Mouse (Mus musculus) gastrocnemius, adult 2 months (tissue): Measurements from ENCODE around the gene H2-Ab1. TPM values are rescaled to one million over a fixed set of nuclear protein-coding genes. Genes with fewer than 3 reads are reported as not detected.

ENCODE experiments used
- DNase-seq: peaks from one replicate; pipeline ENCODE4 v3.0.0; 2022
- H3K27ac ChIP-seq: fragments of 200-600 bp; 2 replicates; pipeline ENCODE4 v1.8.1; 2022; ENCODE audit warnings: mild to moderate bottlenecking
- H3K4me3 ChIP-seq: fragments of 200-600 bp; 2 replicates; pipeline ENCODE4 v1.8.1; 2022; ENCODE audit warnings: mild to moderate bottlenecking, moderate library complexity
- CTCF ChIP-seq: fragments of 200-600 bp; IDR thresholded peaks from 2 replicates; pipeline ENCODE4 v1.8.1; 2022; ENCODE audit warnings: antibody characterized with exemption, mild to moderate bottlenecking, moderate library complexity
- intact Hi-C: fragments of 180-260 bp; cut with DNase I; formaldehyde crosslinking; loops from one replicate; pipeline ENCODE4 v1.15.1; 2025
- total RNA-seq, 2 experiments: library from RNA; stranded (reverse); gene quantifications; 2 replicates each; pipeline ENCODE4 v1.2.3; 2021

H2-Ab1 gene
- total RNA-seq, 2 experiments from 2014 or later: 3.1 to 4.7 TPM

DNA sequence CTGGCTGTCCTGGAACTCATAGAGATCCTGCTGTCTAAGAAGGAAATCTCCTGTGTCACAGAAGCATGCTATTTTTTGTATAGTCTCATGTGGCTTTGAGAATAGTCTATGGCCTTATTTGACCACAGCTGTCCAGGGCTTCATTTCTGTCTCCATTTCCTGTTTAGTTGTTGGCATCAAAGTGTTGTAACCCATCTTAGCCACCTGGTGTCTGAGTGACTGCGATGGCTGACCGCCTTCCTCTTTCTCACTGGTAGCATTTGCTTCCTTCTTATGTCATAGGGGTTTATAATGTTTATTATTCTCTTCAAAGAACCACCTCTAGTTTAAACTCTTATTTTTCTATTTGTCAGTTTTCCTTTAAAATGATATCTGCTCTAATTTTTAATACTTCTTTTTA is 8.7 kb upstream of the H2-Ab1 start:
- H3K27ac ChIP-seq: no peak overlapping the region
- intact Hi-C loops: no loop called here
- TF ChIP-seq CTCF: no peak
- H3K4me3 ChIP-seq: no peak overlapping the region
- no peak for DNase-seq

DNA sequence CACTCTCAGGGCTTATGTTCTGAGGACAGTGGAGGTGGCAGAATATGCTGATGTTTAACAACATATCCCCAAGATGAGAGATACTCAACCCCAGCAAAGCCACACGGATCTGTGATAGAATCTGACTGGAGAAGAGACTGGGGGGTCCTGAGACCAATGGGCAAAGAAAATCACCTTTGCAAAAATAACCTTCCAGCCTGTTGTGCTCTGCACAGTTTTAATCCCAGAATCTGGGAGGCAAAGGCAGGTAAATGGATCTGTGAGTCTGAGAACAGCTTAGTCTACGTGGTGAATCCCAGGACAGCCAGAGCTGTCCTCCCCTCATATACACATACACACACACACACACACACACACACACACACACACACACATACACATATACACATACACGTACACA is 8.1 kb upstream of the H2-Ab1 start:
- TF ChIP-seq CTCF: no peak
- H3K27ac ChIP-seq: no peak overlapping the region
- H3K4me3 ChIP-seq: no peak overlapping the region
- no peak for DNase-seq
- intact Hi-C loops: no loop called here

DNA sequence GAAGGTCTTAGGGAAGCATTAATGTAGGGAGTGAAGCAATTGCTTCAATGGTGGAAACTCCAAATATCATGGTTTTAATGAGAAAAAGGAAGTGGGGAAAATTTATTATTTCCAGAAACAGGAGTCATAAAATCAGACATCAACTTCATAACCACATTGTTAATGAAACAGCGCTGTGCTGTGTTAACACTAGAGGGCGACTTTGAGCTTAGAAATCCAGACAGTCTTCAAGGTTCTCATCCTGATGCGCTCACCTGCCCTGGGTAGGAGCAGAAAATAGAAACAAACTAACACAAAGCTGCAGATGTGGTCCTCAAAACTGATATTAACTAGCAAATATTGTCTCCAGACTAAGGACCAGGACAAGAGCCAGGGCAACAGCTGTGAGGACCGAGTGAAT is 7.6 kb upstream of the H2-Ab1 start:
- Histone ChIP-seq H3K4me3 (no peak overlapping the region), H3K27ac (no peak overlapping the region)
- intact Hi-C loops: loop anchor here (1.0 to 10.0 kb wide), 2 partner anchors 63 to 95 kb away; no protein-coding TSS in a partner anchor
- peak; percentile 86 for TF ChIP-seq CTCF
- DNase-seq: peak; percentile 38

DNA sequence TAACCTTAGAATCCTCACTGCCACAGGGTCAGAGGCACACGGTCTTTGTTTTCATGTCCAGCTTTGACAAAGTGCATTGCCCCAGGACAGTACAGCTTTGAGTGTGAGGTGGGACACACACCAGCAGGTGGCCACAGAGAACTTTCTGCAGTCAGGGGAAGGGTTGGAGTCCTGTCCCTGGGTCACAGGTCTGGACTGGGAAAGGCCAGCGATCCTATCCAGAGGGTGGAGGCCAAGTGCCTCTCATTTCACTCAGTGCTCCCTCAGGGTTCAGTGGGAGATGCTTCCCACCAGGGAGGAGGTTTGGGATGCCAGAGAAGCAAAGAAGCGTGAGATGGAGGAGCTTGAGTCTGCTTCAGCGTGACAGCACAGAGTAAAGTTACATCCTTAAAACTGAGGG is 5.8 kb upstream of the H2-Ab1 start:
- DNase-seq: no peak
- intact Hi-C loops: loop anchor here (10.0 kb wide), 1 partner anchor 93 kb away; no protein-coding TSS in a partner anchor
- H3K27ac ChIP-seq: no peak overlapping the region
- no peak for TF ChIP-seq CTCF
- H3K4me3 ChIP-seq: no peak overlapping the region

DNA sequence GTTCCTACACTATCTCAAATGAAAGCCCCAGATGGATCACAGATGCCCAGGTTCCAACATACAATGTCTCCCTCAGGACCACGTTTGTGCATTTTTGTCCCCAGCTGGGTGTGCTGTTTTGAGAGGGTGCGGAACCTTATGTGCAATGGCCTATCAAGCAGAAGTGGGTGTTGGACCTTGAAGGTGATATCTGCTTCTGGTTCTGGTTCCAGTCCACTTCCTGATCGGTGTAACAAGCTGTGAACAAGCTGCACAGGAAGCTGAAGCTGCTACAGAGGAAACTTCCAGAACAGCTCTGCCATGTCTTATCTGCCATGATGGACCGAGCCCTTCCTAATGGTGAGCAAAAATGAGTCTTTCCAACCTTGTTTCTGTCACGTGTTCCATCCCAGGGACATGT is 988 bp upstream of the H2-Ab1 start:
- no peak overlapping the region for H3K4me3 ChIP-seq
- TF ChIP-seq CTCF: no peak
- no peak overlapping the region for H3K27ac ChIP-seq
- intact Hi-C loops: loop anchor here (10.0 kb wide), 1 partner anchor 88 kb away; no protein-coding TSS in a partner anchor
- DNase-seq: no peak

DNA sequence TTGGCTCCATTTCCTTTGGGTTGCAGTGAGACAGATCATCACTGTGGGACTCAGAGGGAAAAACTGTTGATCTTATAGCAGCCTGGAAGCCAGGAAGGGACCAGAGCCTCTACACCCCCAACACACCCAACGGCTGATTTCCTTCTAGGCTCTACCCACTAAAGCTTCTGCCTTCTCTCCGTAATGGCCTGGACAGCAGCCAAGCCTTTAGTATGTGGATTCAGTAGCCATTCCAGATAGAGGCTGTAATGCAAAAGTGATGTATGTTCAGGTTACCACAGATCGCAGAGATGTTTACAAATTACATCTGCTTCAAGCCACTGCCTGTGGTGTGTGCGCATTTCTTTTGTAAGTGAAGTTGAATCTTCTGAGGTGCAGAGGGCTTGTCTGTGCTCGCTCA is 3.1 kb downstream of the H2-Ab1 start:
- intact Hi-C loops: no loop called here
- TF ChIP-seq CTCF: no peak
- Histone ChIP-seq H3K27ac (no peak overlapping the region), H3K4me3 (no peak overlapping the region)
- DNase-seq: no peak

DNA sequence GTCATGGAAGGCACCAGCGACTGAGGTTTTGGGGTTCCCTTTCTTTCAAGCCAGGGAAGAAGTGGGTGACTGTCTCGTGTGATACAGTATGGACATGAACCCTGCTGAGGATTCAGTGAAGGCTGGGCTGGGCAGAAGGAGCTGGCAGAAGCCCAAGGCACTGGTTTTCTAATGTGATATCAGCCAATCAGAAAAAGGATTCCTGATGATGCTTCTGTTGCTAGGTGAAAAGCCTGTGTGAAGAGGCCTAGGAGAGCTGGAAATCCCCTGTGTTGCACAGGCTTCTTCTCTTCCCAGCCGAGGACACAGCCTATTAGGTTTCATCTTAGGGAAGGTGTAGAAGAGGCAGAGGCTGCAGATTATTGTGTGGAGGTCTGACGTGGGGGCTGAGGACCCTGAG is 4.0 kb downstream of the H2-Ab1 start:
- no peak for TF ChIP-seq CTCF
- DNase-seq: peak; percentile 52
- H3K4me3 ChIP-seq: no peak overlapping the region
- intact Hi-C loops: no loop called here
- no peak overlapping the region for H3K27ac ChIP-seq

DNA sequence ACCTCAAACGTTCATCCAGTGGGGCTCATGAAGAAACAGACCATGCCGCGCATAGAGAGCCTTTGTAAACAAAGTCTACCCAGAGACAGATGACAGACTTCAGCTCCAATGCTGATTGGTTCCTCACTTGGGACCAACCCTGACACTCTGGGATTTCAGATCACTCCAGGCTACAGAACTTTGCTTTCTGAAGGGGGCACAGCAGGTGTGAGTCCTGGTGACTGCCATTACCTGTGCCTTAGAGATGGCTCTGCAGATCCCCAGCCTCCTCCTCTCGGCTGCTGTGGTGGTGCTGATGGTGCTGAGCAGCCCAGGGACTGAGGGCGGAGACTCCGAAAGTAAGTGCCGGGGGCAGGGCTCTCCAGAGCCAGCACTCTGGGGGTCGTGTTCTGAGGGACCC is 5.6 kb downstream of the H2-Ab1 start:
- DNase-seq: peak; percentile 54
- Histone ChIP-seq H3K4me3 (peak overlapping the region; percentile 73), H3K27ac (no peak overlapping the region)
- intact Hi-C loops: no loop called here
- TF ChIP-seq CTCF: no peak

DNA sequence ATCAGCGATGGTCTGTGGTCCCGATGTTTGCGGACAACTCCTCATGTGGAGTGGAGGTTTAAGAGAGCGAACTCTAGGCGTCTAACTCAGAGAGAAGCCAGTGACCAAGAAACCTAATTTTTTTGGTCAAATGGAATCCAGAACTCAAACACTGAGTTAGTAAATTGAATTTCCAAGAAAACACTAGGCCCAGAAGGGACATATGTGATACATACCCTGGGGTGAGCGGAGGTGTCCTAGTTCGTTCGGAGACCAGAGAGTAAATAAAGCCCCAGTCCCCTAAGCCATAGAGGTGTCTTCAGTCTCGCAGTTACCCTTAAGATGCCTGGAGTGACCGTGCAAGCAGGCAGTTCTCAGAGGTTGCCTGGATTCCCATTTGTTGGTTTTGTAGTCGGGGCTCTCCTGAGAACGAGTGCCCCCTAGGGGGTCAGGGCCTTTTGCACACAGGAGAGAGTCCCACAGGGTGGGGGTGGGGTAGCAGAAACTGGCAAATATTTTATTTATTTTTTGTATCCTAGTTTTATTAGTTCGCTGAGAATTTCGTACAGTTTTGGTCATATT is 6.4 kb downstream of the H2-Ab1 start:
- Histone ChIP-seq H3K4me3 (peak overlapping the region; percentile 73), H3K27ac (no peak overlapping the region)
- intact Hi-C loops: no loop called here
- TF ChIP-seq CTCF: no peak; the same call in 1 of the 2 replicates
- no peak for DNase-seq

DNA sequence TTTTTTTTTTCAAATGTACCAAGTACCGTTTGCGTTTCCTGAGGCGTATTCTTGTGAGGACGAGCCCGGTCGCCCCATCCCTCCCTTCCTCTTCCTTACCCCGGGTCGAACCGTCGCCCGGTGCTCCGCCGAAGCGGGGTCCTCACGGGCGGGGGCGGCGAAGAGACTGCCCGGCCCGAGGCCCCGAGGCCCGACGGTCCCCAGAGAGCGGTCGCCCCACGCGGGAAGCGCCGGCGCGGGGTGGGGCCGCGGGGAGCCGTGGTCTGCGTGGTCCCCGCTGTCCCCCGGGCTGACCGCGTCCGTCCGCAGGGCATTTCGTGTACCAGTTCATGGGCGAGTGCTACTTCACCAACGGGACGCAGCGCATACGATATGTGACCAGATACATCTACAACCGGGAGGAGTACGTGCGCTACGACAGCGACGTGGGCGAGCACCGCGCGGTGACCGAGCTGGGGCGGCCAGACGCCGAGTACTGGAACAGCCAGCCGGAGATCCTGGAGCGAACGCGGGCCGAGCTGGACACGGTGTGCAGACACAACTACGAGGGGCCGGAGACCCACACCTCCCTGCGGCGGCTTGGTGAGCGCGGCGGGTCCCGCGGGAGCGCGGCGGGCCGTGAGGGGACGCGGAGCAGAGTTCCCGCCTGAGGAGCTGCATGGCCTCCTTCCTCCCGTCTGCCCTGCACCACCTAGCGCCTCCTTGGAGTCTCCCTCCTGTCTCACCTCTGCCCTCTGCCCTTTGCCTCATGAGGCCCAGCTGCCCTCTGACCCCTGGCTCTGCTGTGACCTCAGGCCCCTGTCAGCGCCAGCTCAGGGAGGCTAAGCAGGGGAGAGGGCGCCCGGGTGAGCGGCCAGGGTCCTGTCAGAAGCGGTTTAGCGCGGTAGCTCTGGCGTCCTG is 7.2 kb downstream of the H2-Ab1 start:
- Histone ChIP-seq H3K27ac (no peak overlapping the region), H3K4me3 (peak overlapping the region; percentile 71)
- TF ChIP-seq CTCF: no peak
- peak; percentile 25 for DNase-seq
- intact Hi-C loops: no loop called here

DNA sequence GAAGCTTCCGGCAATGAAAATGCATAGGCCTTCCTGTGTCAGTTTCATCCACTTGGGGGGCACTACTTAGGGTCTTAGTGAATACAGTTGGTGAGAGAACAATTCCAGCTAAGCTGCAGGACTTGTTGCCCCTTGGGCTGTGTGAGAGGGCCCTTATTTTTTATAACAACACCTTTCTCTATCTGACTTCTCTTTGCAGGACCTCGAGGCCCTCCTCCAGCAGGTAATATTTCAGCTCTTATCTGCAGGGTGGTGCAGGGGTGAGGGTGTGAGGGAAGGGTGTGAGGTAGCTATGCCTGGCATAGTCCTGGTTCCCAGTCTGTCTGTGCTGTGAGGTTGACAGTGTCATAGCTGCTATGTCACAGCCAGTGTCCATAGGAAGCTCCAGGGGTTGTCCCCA is 10.8 kb downstream of the H2-Ab1 start:
- H3K4me3 ChIP-seq: no peak overlapping the region
- TF ChIP-seq CTCF: no peak
- intact Hi-C loops: no loop called here
- H3K27ac ChIP-seq: no peak overlapping the region
- no peak for DNase-seq

DNA sequence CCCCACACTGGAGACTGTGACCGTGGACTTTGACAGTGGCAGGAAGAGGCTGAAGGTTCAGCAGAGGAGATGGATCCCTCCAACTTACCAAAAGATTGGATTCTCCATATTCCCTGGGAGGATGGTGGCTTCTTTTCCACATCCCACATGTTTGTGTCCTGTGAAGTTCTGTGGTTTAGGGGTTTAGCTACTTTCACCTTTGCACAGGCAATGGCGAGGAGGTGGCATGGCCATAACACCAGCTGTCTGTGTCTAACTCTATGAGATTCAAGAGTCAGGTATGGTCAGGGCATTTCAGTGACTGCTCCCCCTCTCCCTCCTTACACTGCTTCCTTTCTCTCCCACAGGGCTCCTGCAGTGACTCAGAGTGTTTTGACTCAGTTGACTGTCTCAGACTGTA is 11.3 kb downstream of the H2-Ab1 start:
- TF ChIP-seq CTCF: no peak
- intact Hi-C loops: no loop called here
- no peak overlapping the region for H3K4me3 ChIP-seq
- no peak overlapping the region for H3K27ac ChIP-seq
- no peak for DNase-seq

DNA sequence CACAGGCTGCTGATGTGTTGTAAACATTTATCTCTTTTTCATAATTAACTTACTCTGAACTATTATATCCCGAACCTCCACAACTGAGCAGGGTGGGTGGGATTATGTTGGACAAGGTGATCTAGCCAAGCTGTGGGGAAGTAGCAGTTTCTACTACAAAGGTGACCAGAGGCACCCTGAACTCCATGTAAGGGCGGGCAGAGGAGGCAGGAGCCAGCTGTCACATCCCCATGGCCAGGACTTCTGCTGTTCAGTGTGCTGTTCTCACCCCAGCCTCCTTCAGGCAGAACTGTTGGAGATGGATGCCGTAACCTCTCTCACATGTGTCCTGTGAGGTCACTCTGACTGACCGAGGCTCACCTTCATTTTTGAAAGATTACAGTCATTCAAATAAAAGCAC is 12.3 kb downstream of the H2-Ab1 start:
- intact Hi-C loops: no loop called here
- no peak for TF ChIP-seq CTCF

More for the DNA sequence above, 12.3 kb downstream of the H2-Ab1 start:
- no peak for DNase-seq
- no peak overlapping the region for H3K4me3 ChIP-seq
- H3K27ac ChIP-seq: no peak overlapping the region
